Mouse (Mus musculus): ENCODE measurements around the gene Atp8a2.
A peak's percentile ranks its signal among the peaks of the same experiment; 100 is the strongest.

Gene Atp8a2

GRCm38 (mm10) chr14:59604002-59604645 lies 592.9 kb downstream of the Atp8a2 start:
- peak; percentile 65 for DNase-seq (ENCODE audit: low read depth)

GRCm38 (mm10) chr14:59598260-59598627 lies 598.7 kb downstream of the Atp8a2 start:
- DNase-seq (ENCODE audit: low read depth) = no peak

GRCm38 (mm10) chr14:59597398-59598259 lies 599.4 kb downstream of the Atp8a2 start, which contains the start of gene Cdadc1:
TSS of gene Cdadc1 (minus strand) at chr14:59597959.
- peak; percentile 92 for DNase-seq (ENCODE audit: low read depth)

GRCm38 (mm10) chr14:59594988-59595387 lies 602.0 kb downstream of the Atp8a2 start:
- DNase-seq (ENCODE audit: low read depth) = no peak

- no peak for DNase-seq (ENCODE audit: low read depth)
These were observed 604.4 kb downstream of the Atp8a2 start for GRCm38 (mm10) chr14:59592593-59592992.

- peak; percentile 74 for DNase-seq (ENCODE audit: low read depth)
These were observed 605.1 kb downstream of the Atp8a2 start for GRCm38 (mm10) chr14:59591901-59592300.

GRCm38 (mm10) chr14:59590614-59591013 lies 606.4 kb downstream of the Atp8a2 start:
- peak; percentile 71 for DNase-seq (ENCODE audit: low read depth)

Data from 416B (cell line).